Mouse (Mus musculus) CH12.LX (cell line): ENCODE measurements around the gene Prkag2.

Experiments
- BHLHE40 ChIP-seq: IDR thresholded peaks from 2 replicates; pipeline ENCODE4 v1.6.1; 2011; ENCODE audit warnings: mild to moderate bottlenecking, low read depth, low read length, improper control_type of control experiment
- CTCF ChIP-seq, 2 experiments: IDR thresholded peaks in 1 of 2; conservative IDR thresholded peaks in 1 of 2; 2 replicates each; pipeline ENCODE4 v1.5.1; 2011 to 2012; ENCODE audit warnings: low read depth in 2 of 2, low read length in 2 of 2, improper control_type of control experiment in 1 of 2, inconsistent platforms in 1 of 2, mild to moderate bottlenecking in 1 of 2, moderate library complexity in 1 of 2
- EP300 ChIP-seq: IDR thresholded peaks from 2 replicates; pipeline ENCODE4 v1.6.1; 2011; ENCODE audit warnings: low read length, improper control_type of control experiment
- JUND ChIP-seq: conservative IDR thresholded peaks from 2 replicates; pipeline ENCODE4 v1.6.1; 2011; ENCODE audit warnings: low read depth, low read length, improper control_type of control experiment
- MAFK ChIP-seq: IDR thresholded peaks from 2 replicates; pipeline ENCODE4 v1.6.1; 2011; ENCODE audit warnings: low read length, improper control_type of control experiment; ENCODE audit not compliant: insufficient replicate concordance
- MEF2A ChIP-seq: IDR thresholded peaks from 2 replicates; pipeline ENCODE4 v1.6.1; 2014; ENCODE audit warnings: low read depth, mild to moderate bottlenecking, inconsistent platforms, low read length, improper control_type of control experiment, borderline replicate concordance
- NELFE ChIP-seq: IDR thresholded peaks from 2 replicates; pipeline ENCODE4 v1.6.1; 2011; ENCODE audit warnings: low read depth, low read length, improper control_type of control experiment
- NRF1 ChIP-seq: IDR thresholded peaks from 2 replicates; pipeline ENCODE4 v1.6.1; 2014; ENCODE audit warnings: low read depth, mild to moderate bottlenecking, inconsistent platforms, low read length, improper control_type of control experiment, moderate library complexity
- POLR2A ChIP-seq: IDR thresholded peaks from 2 replicates; pipeline ENCODE4 v1.6.1; 2011; ENCODE audit warnings: low read depth, mild to moderate bottlenecking, improper control_type of control experiment, low read length
- POLR2AphosphoS2 ChIP-seq: IDR thresholded peaks from 2 replicates; pipeline ENCODE4 v1.6.1; 2011; ENCODE audit warnings: low read depth, low read length, improper control_type of control experiment
- UBTF ChIP-seq: IDR thresholded peaks from 2 replicates; pipeline ENCODE4 v1.6.1; 2012; ENCODE audit warnings: low read depth, mild to moderate bottlenecking, inconsistent platforms, low read length, improper control_type of control experiment, moderate library complexity

DNA sequence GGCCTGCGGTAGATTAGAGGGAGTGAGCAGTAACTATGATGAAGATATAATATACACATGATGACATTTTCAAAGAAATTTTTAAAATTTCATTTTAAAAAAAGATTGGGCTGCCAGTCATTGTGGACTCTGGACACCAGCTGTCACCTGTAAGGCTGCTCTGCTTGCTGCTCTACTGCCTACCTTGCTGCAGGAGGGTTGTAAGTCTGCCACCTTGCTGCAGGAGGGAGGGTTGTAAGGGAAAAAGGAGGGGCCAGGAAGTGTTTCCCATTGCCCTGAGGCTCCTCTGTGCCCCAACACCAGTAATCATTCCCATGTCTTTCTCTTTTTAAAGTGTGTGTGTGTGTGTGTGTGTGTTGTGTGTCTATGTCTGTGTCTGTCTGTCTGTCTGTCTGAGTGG is 22.1 kb upstream of the Prkag2 start:
- no peak for TF ChIP-seq CTCF (conservative IDR thresholded peaks at IDR 0.05 in 1 of 2, IDR thresholded peaks at IDR 0.05 in 1 of 2; ENCODE audit: low read depth in 2 of 2, low read length in 2 of 2)
- no peak for TF ChIP-seq POLR2A
- TF ChIP-seq MAFK, result no peak
- no peak for TF ChIP-seq POLR2AphosphoS2
- no peak for TF ChIP-seq JUND
- TF ChIP-seq NELFE, result no peak
- no peak for TF ChIP-seq NRF1
- TF ChIP-seq EP300, result no peak
- no peak for TF ChIP-seq UBTF
- no peak for TF ChIP-seq MEF2A
- TF ChIP-seq BHLHE40, result no peak
